Mouse (Mus musculus) lung, embryonic 14.5 days (tissue): ENCODE measurements around the gene Sema5a. TPM values are rescaled to one million over a fixed set of nuclear protein-coding genes. Genes with fewer than 3 reads are reported as not detected.

Source experiments
- ATAC-seq: fragments of 200-750 bp; cut with Nextera tagmentation; 2 replicates; pipeline ENCODE4 v1.8.0; 2017; ENCODE audit warnings: mild to moderate bottlenecking, moderate TSS enrichment, moderate library complexity; ENCODE audit not compliant: insufficient read depth
- DNase-seq: peaks from one replicate; pipeline ENCODE4 v3.0.0-alpha.2; 2015
- H3K27ac ChIP-seq: fragments of 300-500 bp; sonication (generic); 2 replicates; pipeline ENCODE4 v1.5.1; 2014; ENCODE audit warnings: low read depth, mild to moderate bottlenecking, moderate library complexity
- H3K27me3 ChIP-seq: fragments of 300-500 bp; sonication (generic); 2 replicates; pipeline ENCODE4 v1.6.1; 2014; ENCODE audit warnings: low read length, control low read depth; ENCODE audit not compliant: insufficient read depth
- H3K36me3 ChIP-seq: fragments of 300-500 bp; sonication (generic); 2 replicates; pipeline ENCODE4 v1.6.1; 2014; ENCODE audit warnings: control low read depth; ENCODE audit not compliant: insufficient read depth
- H3K4me1 ChIP-seq: fragments of 300-500 bp; sonication (generic); 2 replicates; pipeline ENCODE4 v1.6.1; 2014; ENCODE audit warnings: antibody characterized with exemption, control low read depth; ENCODE audit not compliant: insufficient read depth
- H3K4me2 ChIP-seq: fragments of 300-500 bp; sonication (generic); 2 replicates; pipeline ENCODE4 v1.6.1; 2014; ENCODE audit warnings: mild to moderate bottlenecking
- H3K4me3 ChIP-seq: fragments of 300-500 bp; sonication (generic); 2 replicates; pipeline ENCODE4 v1.5.1; 2014; ENCODE audit warnings: low read depth, low read length
- H3K9ac ChIP-seq: fragments of 300-500 bp; sonication (generic); 2 replicates; pipeline ENCODE4 v1.6.1; 2014
- H3K9me3 ChIP-seq: fragments of 300-500 bp; sonication (generic); 2 replicates; pipeline ENCODE4 v1.6.1; 2016; ENCODE audit warnings: low read depth, low read length, control low read depth
- CTCF ChIP-seq: IDR thresholded peaks from 2 replicates; pipeline ENCODE4 v1.5.1; 2016; ENCODE audit warnings: antibody characterized with exemption, low read depth
- WGBS: fragments of 180-500 bp; shearing (Covaris S2); extraction: QIAGEN DNeasy Blood & Tissue Kit; methylation state at CpG from one replicate; pipeline ENCODE4 v1.1.7; 2014; 5-methylcytosine and 5-hydroxymethylcytosine counted together
- polyA plus RNA-seq: library from polyadenylated mRNA; unstranded; fragments of >200 nt; fragmentation: Nextera tagmentation; extraction: Ambion mirVana; gene quantifications from 2 replicates; pipeline ENCODE4 v1.2.1, GENCODE M21; 2014

The Sema5a gene
- polyA plus RNA-seq, 1 experiment from 2014 or later, result 17.9 TPM

DNA sequence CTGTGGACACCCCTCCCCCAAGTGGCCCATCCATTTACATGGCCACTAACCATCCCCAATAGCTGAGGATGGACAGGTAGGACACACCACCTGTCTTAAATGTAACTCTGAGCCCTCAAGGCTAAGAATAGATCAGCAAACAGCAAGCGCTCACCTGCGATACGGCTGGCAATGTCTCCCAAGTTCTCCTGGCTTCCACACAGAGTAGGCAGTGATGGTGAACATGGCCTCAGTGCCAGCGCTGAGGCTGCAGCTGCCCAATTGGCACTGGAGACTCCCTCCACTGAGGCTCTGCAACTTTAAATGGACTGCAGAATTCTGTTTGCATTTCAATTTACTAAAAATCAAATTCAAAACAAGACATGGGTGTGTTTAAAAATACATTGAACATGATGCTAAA lies 78.6 kb downstream of the Sema5a start:
- DNase-seq, result no peak
- Histone ChIP-seq H3K4me1 (no peaks in the 10 kb centered on the region), H3K36me3 (no peaks in the 10 kb centered on the region), H3K9ac (no peak overlapping the region), H3K4me3 (no peak overlapping the region), H3K4me2 (no peak overlapping the region), H3K27ac (no peak overlapping the region), H3K27me3 (no peaks in the 10 kb centered on the region), H3K9me3 (no peaks in the 10 kb centered on the region)
- 91% methylated on average over 4 of the region's 4 CpGs for WGBS
- no peak for ATAC-seq
- TF ChIP-seq CTCF, result no peak

DNA sequence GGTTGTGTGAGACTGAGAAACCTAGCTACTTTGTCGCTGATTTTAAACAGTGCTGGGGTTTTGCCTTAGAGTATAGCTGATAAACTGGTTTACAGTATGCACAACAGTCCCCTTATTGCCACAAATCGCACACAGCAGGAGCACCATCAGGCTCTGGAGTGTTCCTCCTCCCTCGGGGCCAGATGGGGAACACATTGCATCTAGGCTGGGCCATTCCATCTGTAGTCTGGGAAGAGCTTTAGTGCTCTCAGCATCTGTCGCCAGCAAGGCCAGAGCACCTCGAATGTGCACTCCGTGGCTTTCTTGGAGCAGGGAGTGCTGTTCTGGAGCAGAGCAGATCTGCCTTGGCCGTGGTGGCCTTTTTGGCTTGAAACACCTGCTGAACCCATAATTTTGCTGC lies 79.5 kb downstream of the Sema5a start:
- Histone ChIP-seq H3K9me3 (no peaks in the 10 kb centered on the region), H3K27ac (no peak overlapping the region), H3K4me1 (no peaks in the 10 kb centered on the region), H3K36me3 (no peaks in the 10 kb centered on the region), H3K4me3 (no peak overlapping the region), H3K9ac (no peak overlapping the region), H3K4me2 (no peak overlapping the region), H3K27me3 (no peaks in the 10 kb centered on the region)
- TF ChIP-seq CTCF, result no peak
- WGBS, result 53% methylated on average over 7 of the region's 7 CpGs
- DNase-seq (no peak), ATAC-seq (no peak)

- H3K9ac ChIP-seq, result no peak overlapping the region
- DNase-seq (no peak), ATAC-seq (no peak)
- no peak overlapping the region for H3K4me2 ChIP-seq
- no peaks in the 10 kb centered on the region for H3K27me3 ChIP-seq
- TF ChIP-seq CTCF, result no peak
- no peaks in the 10 kb centered on the region for H3K36me3 ChIP-seq
- WGBS, result 64% methylated on average over 4 of the region's 4 CpGs
- H3K4me1 ChIP-seq, result 0 out of 2 replicates have a peak, but pooled peaks cover 2% of the 10 kb centered on the region
- H3K9me3 ChIP-seq, result no peaks in the 10 kb centered on the region
- no peak overlapping the region for H3K27ac ChIP-seq
- H3K4me3 ChIP-seq, result no peak overlapping the region
Measured at GRCm38 (mm10) chr15:32328370-32329004, 83.9 kb downstream of the Sema5a start.

- no peak overlapping the region for H3K27ac ChIP-seq
Measured at GRCm38 (mm10) chr15:32329670-32330330, 85.2 kb downstream of the Sema5a start.

GRCm38 (mm10) chr15:32330427-32330826 lies 85.8 kb downstream of the Sema5a start:
- TF ChIP-seq CTCF, result no peak
- no peak overlapping the region for H3K4me3 ChIP-seq
- H3K27ac ChIP-seq, result no peak overlapping the region
- H3K9ac ChIP-seq, result no peak overlapping the region
- H3K36me3 ChIP-seq, result no peaks in the 10 kb centered on the region
- DNase-seq (no peak), ATAC-seq (no peak)
- H3K4me1 ChIP-seq, result 0 out of 2 replicates have a peak, but pooled peaks cover 2% of the 10 kb centered on the region
- no peaks in the 10 kb centered on the region for H3K9me3 ChIP-seq
- no peak overlapping the region for H3K4me2 ChIP-seq
- H3K27me3 ChIP-seq, result no peaks in the 10 kb centered on the region
- 67% methylated on average over 8 of the region's 8 CpGs for WGBS

More at GRCm38 (mm10) chr15:32329670-32330330, 85.2 kb downstream of the Sema5a start:
- Histone ChIP-seq H3K4me3 (no peak overlapping the region), H3K36me3 (no peaks in the 10 kb centered on the region), H3K9ac (no peak overlapping the region), H3K9me3 (no peaks in the 10 kb centered on the region), H3K4me1 (0 out of 2 replicates have a peak, but pooled peaks cover 2% of the 10 kb centered on the region), H3K4me2 (no peak overlapping the region), H3K27me3 (no peaks in the 10 kb centered on the region)
- DNase-seq (peak; percentile 39), ATAC-seq (no peak)
- 56% methylated on average over 10 of the region's 10 CpGs for WGBS
- no peak for TF ChIP-seq CTCF

DNA sequence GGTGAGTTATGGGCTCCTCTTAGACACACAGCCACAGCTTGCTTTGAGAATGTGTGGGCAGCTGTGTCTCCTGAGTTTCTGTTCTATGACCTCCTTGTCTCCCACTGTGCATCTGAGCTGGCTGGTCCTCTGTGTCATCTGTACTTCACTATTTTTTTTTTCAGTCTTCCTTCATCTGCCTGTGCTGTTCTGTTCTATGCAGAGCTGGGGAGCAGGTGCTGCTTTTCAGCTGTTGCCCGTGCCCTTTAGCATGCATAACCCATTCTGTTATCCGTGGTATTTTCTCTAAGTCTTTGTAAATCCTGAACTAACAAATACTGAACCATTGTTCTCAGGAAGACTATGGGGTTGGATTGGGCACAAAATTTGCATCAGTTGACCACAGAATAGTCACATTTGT lies 86.4 kb downstream of the Sema5a start:
- DNase-seq (no peak), ATAC-seq (no peak)
- Histone ChIP-seq H3K4me1 (0 out of 2 replicates have a peak, but pooled peaks cover 2% of the 10 kb centered on the region), H3K27me3 (no peaks in the 10 kb centered on the region), H3K9ac (no peak overlapping the region), H3K27ac (no peak overlapping the region), H3K9me3 (no peaks in the 10 kb centered on the region), H3K4me2 (no peak overlapping the region), H3K4me3 (no peak overlapping the region), H3K36me3 (no peaks in the 10 kb centered on the region)
- WGBS, result 88% methylated on average over 2 of the region's 2 CpGs
- TF ChIP-seq CTCF, result no peak

DNA sequence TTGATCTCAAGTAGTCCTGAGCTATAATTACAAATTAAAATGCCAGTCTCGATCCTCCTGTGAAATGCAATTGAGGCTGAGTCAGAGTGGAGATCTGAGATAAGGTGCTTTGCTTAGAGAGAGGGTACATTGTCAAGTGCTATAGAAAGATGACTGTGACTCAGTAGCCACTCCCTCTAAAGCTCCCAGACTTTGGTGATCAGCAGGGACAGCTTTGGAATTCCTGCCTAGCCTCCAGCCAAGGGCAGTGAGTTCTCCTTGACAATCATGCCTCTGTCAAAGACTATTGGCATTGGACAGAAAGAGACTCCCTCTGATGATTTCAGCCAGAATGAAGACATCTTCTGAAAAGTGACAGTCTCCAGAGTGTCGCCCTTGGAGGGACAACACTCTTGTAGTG lies 88.8 kb downstream of the Sema5a start:
- H3K4me3 ChIP-seq, result no peak overlapping the region

More for the DNA sequence above, 88.8 kb downstream of the Sema5a start:
- Histone ChIP-seq H3K9me3 (no peaks in the 10 kb centered on the region), H3K4me2 (no peak overlapping the region), H3K27me3 (no peaks in the 10 kb centered on the region), H3K27ac (no peak overlapping the region), H3K36me3 (no peaks in the 10 kb centered on the region), H3K4me1 (0 out of 2 replicates have a peak, but pooled peaks cover 2% of the 10 kb centered on the region), H3K9ac (no peak overlapping the region)
- WGBS, result 64% methylated on average over 2 of the region's 2 CpGs
- no peak for TF ChIP-seq CTCF
- DNase-seq, result no peak
- ATAC-seq, result no peak
